Mouse (Mus musculus): ENCODE data around the gene Arhgap23. TPM values are rescaled to one million over a fixed set of nuclear protein-coding genes. Genes with fewer than 3 reads are reported as not detected.
A peak's percentile ranks its signal among the peaks of the same experiment; 100 is the strongest.

Gene Arhgap23
- polyA plus RNA-seq, 1 experiment from 2014 or later, result 7.0 TPM

GRCm38 (mm10) chr11:97509058-97509457 is 93.7 kb downstream of the Arhgap23 start:
- no peak overlapping the region for H3K4me2 ChIP-seq (replicated peaks; ENCODE audit: low read depth, low read length)
- no peak for ATAC-seq
- 37% methylated on average over 4 of the region's 5 CpGs for WGBS

GRCm38 (mm10) chr11:97509715-97510485 is 94.6 kb downstream of the Arhgap23 start:
- ATAC-seq (no peak), DNase-seq (ENCODE audit: low spot score) (no peak)
- Histone ChIP-seq H3K27ac (ENCODE audit: low read length) (no peak overlapping the region), H3K9me3 (ENCODE audit: low read length) (no peaks in the 10 kb centered on the region), H3K9ac (replicated peaks; ENCODE audit: low read depth) (no peak overlapping the region), H3K4me1 (ENCODE audit: insufficient read depth, low read depth, low read length) (0 out of 2 replicates have a peak, but pooled peaks cover 3% of the 10 kb centered on the region), H3K4me2 (replicated peaks; ENCODE audit: low read depth, low read length) (no peak overlapping the region), H3K27me3 (replicated peaks; ENCODE audit: insufficient read depth, low read length) (no peaks in the 10 kb centered on the region), H3K36me3 (ENCODE audit: insufficient read depth, low read length) (no peaks in the 10 kb centered on the region), H3K4me3 (ENCODE audit: low read depth, low read length) (no peak overlapping the region)
- 53% methylated on average over 23 of the region's 24 CpGs for WGBS
- TF ChIP-seq CTCF (IDR thresholded peaks at IDR 0.05) (no peak), EP300 (IDR thresholded peaks at IDR 0.05) (no peak)

More at GRCm38 (mm10) chr11:97509058-97509457, 93.7 kb downstream of the Arhgap23 start:
- DNase-seq (ENCODE audit: low spot score), result peak; percentile 14
- H3K4me3 ChIP-seq (ENCODE audit: low read depth, low read length), result no peak overlapping the region
- no peak overlapping the region for H3K9ac ChIP-seq (replicated peaks; ENCODE audit: low read depth)
- H3K4me1 ChIP-seq (ENCODE audit: insufficient read depth, low read depth, low read length), result 0 out of 2 replicates have a peak, but pooled peaks cover 3% of the 10 kb centered on the region
- no peaks in the 10 kb centered on the region for H3K9me3 ChIP-seq (ENCODE audit: low read length)
- no peaks in the 10 kb centered on the region for H3K36me3 ChIP-seq (ENCODE audit: insufficient read depth, low read length)
- no peak for TF ChIP-seq EP300 (IDR thresholded peaks at IDR 0.05)
- TF ChIP-seq CTCF (IDR thresholded peaks at IDR 0.05), result no peak
- no peaks in the 10 kb centered on the region for H3K27me3 ChIP-seq (replicated peaks; ENCODE audit: insufficient read depth, low read length)
- no peak overlapping the region for H3K27ac ChIP-seq (ENCODE audit: low read length)

- 29% methylated on average over 10 of the region's 10 CpGs for WGBS
- H3K4me3 ChIP-seq (ENCODE audit: low read depth, low read length), result no peak overlapping the region
- DNase-seq (ENCODE audit: low spot score), result peak; percentile 65
- no peaks in the 10 kb centered on the region for H3K36me3 ChIP-seq (ENCODE audit: insufficient read depth, low read length)
- peak; percentile 82 for TF ChIP-seq CTCF (IDR thresholded peaks at IDR 0.05)
- no peak for TF ChIP-seq EP300 (IDR thresholded peaks at IDR 0.05)
- 0 out of 2 replicates have a peak, but pooled peaks cover 3% of the 10 kb centered on the region for H3K4me1 ChIP-seq (ENCODE audit: insufficient read depth, low read depth, low read length)
- H3K9me3 ChIP-seq (ENCODE audit: low read length), result no peaks in the 10 kb centered on the region
- H3K9ac ChIP-seq (replicated peaks; ENCODE audit: low read depth), result 0 out of 2 replicates have a peak overlapping the region, but pooled peaks have one; percentile 19
- peak; percentile 55 for ATAC-seq
- H3K27me3 ChIP-seq (replicated peaks; ENCODE audit: insufficient read depth, low read length), result no peaks in the 10 kb centered on the region
- H3K4me2 ChIP-seq (replicated peaks; ENCODE audit: low read depth, low read length), result peak overlapping the region; percentile 38
- H3K27ac ChIP-seq (ENCODE audit: low read length), result no peak overlapping the region
Measured at GRCm38 (mm10) chr11:97510966-97511660, 95.8 kb downstream of the Arhgap23 start.

- DNase-seq (ENCODE audit: low spot score), result peak; percentile 60
Measured at GRCm38 (mm10) chr11:97511661-97512369, 96.5 kb downstream of the Arhgap23 start.

GRCm38 (mm10) chr11:97512511-97512910 is 97.2 kb downstream of the Arhgap23 start:
- 65% methylated on average over 6 of the region's 6 CpGs for WGBS
- H3K4me3 ChIP-seq (ENCODE audit: low read depth, low read length), result no peak overlapping the region
- no peaks in the 10 kb centered on the region for H3K27me3 ChIP-seq (replicated peaks; ENCODE audit: insufficient read depth, low read length)
- TF ChIP-seq CTCF (IDR thresholded peaks at IDR 0.05), result no peak
- no peak for TF ChIP-seq EP300 (IDR thresholded peaks at IDR 0.05)
- no peaks in the 10 kb centered on the region for H3K36me3 ChIP-seq (ENCODE audit: insufficient read depth, low read length)
- no peak overlapping the region for H3K27ac ChIP-seq (ENCODE audit: low read length)
- DNase-seq (ENCODE audit: low spot score), result no peak
- H3K4me1 ChIP-seq (ENCODE audit: insufficient read depth, low read depth, low read length), result 0 out of 2 replicates have a peak, but pooled peaks cover 3% of the 10 kb centered on the region
- peak overlapping the region; percentile 38; the same call in 1 of the 2 replicates for H3K4me2 ChIP-seq (replicated peaks; ENCODE audit: low read depth, low read length)
- ATAC-seq, result no peak
- H3K9me3 ChIP-seq (ENCODE audit: low read length), result no peaks in the 10 kb centered on the region
- H3K9ac ChIP-seq (replicated peaks; ENCODE audit: low read depth), result no peak overlapping the region

More at GRCm38 (mm10) chr11:97511661-97512369, 96.5 kb downstream of the Arhgap23 start:
- Histone ChIP-seq H3K4me2 (replicated peaks; ENCODE audit: low read depth, low read length) (peak overlapping the region; percentile 38), H3K36me3 (ENCODE audit: insufficient read depth, low read length) (no peaks in the 10 kb centered on the region), H3K27me3 (replicated peaks; ENCODE audit: insufficient read depth, low read length) (no peaks in the 10 kb centered on the region), H3K4me3 (ENCODE audit: low read depth, low read length) (no peak overlapping the region), H3K9me3 (ENCODE audit: low read length) (no peaks in the 10 kb centered on the region), H3K9ac (replicated peaks; ENCODE audit: low read depth) (0 out of 2 replicates have a peak overlapping the region, but pooled peaks have one; percentile 19), H3K27ac (ENCODE audit: low read length) (0 out of 2 replicates have a peak overlapping the region, but pooled peaks have one; percentile 20), H3K4me1 (ENCODE audit: insufficient read depth, low read depth, low read length) (0 out of 2 replicates have a peak, but pooled peaks cover 3% of the 10 kb centered on the region)
- ATAC-seq, result peak; percentile 70
- TF ChIP-seq EP300 (IDR thresholded peaks at IDR 0.05) (no peak), CTCF (IDR thresholded peaks at IDR 0.05) (no peak)
- WGBS, result 44% methylated on average over 13 of the region's 13 CpGs
